Mouse (Mus musculus) monocyte, adult 5-6 weeks (primary cell): ENCODE measurements around the gene Olfr202. TPM values are rescaled to one million over a fixed set of nuclear protein-coding genes. Genes with fewer than 3 reads are reported as not detected.
"Not testable (repeated sequence)": the region's sequence is repeated elsewhere in the genome, so short reads cannot be mapped to it uniquely, and the experiment has no call there.

ENCODE experiments used
- ATAC-seq: fragments of 153-309, 156-312 bp; replicated peaks from 2 replicates; pipeline ENCODE4 v1.8.0; 2017; ENCODE audit warnings: mild to moderate bottlenecking; ENCODE audit not compliant: low TSS enrichment, insufficient number of reproducible peaks, severe bottlenecking, poor library complexity, low FRiP score
- total RNA-seq: library from RNA; stranded (forward); fragments of 200-1000, 200-491, 200-594 nt; gene quantifications from 3 replicates; pipeline ENCODE4 v1.2.3, GENCODE M21; 2017

The Olfr202 gene
- total RNA-seq, result not detected in 3 replicates

- ATAC-seq, result no peak
These were observed at the start of gene Olfr202 for GRCm38 (mm10) chr16:59286693-59287092. Olfr202 (minus strand) TSS chr16:59286793.

DNA sequence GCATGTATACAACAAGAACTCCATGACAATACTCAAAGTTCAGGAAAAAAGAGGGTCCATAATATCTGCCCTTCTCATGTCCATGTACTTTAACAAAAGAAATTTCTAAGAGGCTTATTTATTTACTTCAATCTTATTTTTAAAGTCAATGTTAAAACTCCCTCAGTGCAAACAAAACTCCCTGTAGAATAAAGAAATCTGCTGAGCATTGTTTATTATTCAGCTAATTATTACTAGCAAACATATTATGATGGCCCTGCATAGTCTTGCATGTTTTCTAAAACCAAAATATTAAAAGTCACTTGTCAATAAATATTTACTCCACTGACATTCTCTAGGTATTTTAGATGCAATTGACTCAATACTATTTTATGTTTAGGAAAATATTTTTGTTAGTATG lies 44.4 kb upstream of the Olfr202 start, which contains the start of gene Olfr205:
Gene Olfr205 (minus strand): TSS at position 101 of the 400 bp plus-strand sequence.
- ATAC-seq, result no peak

- ATAC-seq, result not testable (repeated sequence)
These were observed 36.7 kb upstream of the Olfr202 start for GRCm38 (mm10) chr16:59323262-59323661.

GRCm38 (mm10) chr16:59318148-59318547 lies 31.6 kb upstream of the Olfr202 start, which contains the start of gene Olfr204:
Olfr204 (minus strand) TSS chr16:59318248.
- ATAC-seq, result no peak

GRCm38 (mm10) chr16:59298581-59298980 lies 12.0 kb upstream of the Olfr202 start, which contains the start of gene Olfr203:
Olfr203 (plus strand) TSS chr16:59298881.
- no peak for ATAC-seq

DNA sequence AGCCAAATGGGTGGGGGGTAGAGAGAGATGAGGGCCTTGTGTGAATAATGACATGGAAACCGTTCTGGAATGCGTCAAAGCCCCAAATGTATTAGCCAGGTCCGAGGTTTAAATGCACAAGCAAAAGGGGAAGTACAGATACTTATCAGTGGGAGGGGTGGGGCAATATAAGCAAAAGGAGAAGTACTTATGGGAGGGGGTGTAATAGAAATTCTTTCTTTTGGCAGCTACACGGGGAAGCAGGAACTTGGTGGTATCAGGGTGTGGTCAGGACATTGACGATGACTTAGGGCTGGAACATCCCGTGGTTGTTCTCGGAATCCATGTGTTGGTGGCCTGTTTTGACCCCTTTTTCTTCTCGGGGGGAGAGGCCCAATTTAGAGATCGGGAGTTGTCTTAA lies 983 bp upstream of the Olfr202 start:
- not testable (repeated sequence) for ATAC-seq

GRCm38 (mm10) chr16:59283476-59283875 lies 3.1 kb downstream of the Olfr202 start:
- ATAC-seq, result no peak

DNA sequence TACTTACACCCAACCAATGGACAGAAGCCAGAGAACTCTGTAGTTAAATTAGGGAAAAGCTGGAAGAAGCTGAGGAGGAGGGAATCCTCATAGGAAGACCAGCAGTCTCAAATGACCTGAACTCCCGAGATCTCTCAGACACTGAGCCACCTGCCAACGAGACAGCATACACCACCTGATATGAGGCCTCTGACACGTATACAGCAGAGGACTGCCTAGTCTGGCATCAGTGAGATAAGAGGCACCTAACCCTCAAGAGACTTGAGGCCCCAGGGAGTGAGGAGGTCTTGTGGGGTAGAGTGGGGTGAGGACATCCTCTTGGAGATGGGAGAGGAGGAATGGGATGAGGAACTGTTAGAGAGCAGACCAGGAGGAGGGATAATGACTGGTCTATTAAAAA lies 6.1 kb downstream of the Olfr202 start:
- ATAC-seq, result no peak

DNA sequence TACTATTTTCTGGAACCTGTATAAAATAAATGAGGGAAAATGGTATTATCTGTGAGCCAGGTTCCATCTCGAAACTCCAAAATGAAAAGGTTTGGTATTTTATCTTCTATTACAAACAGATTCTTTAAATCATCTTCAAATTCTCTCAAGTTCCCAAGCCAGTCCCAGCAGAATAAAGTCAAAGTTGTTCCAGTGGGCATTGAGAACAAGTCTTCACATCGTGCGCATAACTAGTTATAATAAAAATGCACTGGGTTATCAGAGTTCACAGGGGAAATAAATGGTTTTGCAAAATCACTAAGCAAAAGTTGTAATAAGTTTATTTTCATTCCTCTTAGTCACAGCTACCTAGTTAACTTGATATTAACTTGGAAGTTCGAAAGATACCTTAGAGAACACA lies 14.1 kb downstream of the Olfr202 start, which contains the start of gene Olfr201:
Gene Olfr201 (minus strand): TSS at position 101 of the 400 bp plus-strand sequence.
- ATAC-seq, result not testable (repeated sequence)

- ATAC-seq, result not testable (repeated sequence)
These were observed 17.5 kb downstream of the Olfr202 start for GRCm38 (mm10) chr16:59269097-59269496.

- ATAC-seq, result no peak
These were observed 36.9 kb downstream of the Olfr202 start for GRCm38 (mm10) chr16:59249684-59250083.

Other genes with a start within 250 kb of the Olfr202 start
- gene Olfr187, start 247.0 kb downstream of the Olfr202 start, total RNA-seq, result not detected in 3 replicates
- under 0.01 to 0.32 TPM in 2 of 3 replicates, not detected in the other for gene Olfr190, start 208.8 kb downstream of the Olfr202 start, total RNA-seq
- not detected in 3 replicates for gene Olfr191, start 197.0 kb downstream of the Olfr202 start, total RNA-seq
- not detected in 3 replicates for gene Olfr193, start 174.9 kb downstream of the Olfr202 start, total RNA-seq
- gene Olfr194, start 165.7 kb downstream of the Olfr202 start, total RNA-seq, result not detected in 3 replicates
- not detected in 3 replicates for gene Olfr195, start 139.7 kb downstream of the Olfr202 start, total RNA-seq
- gene Olfr196, start 116.3 kb downstream of the Olfr202 start, total RNA-seq, result not detected in 3 replicates
- not detected in 3 replicates for gene Olfr198, start 83.3 kb downstream of the Olfr202 start, total RNA-seq
- not detected in 3 replicates for gene Olfr199, start 67.0 kb downstream of the Olfr202 start, total RNA-seq
- not detected in 3 replicates for gene Olfr201, start 14.2 kb downstream of the Olfr202 start, total RNA-seq
- not detected in 3 replicates for gene Olfr203, start 12.1 kb upstream of the Olfr202 start, total RNA-seq
- not detected in 3 replicates for gene Olfr204, start 31.5 kb upstream of the Olfr202 start, total RNA-seq
- gene Olfr205, start 44.3 kb upstream of the Olfr202 start, total RNA-seq, result not detected in 3 replicates
- not detected in 3 replicates for gene Olfr206, start 62.5 kb upstream of the Olfr202 start, total RNA-seq
- gene Olfr209, start 77.2 kb upstream of the Olfr202 start, total RNA-seq, result not detected in 3 replicates
- gene Gabrr3, start 120.5 kb upstream of the Olfr202 start, total RNA-seq, result not detected in 3 replicates
- 46.0 to 76.4 TPM (median 67.2 TPM) in 3 replicates for gene Riox2, start 185.0 kb upstream of the Olfr202 start, total RNA-seq